Mouse (Mus musculus): Measurements from ENCODE around the gene Radil. TPM values are rescaled to one million over a fixed set of nuclear protein-coding genes. Genes with fewer than 3 reads are reported as not detected.

Radil gene
- polyA plus RNA-seq, 1 experiment from 2014 or later, result 3.2 TPM

DNA sequence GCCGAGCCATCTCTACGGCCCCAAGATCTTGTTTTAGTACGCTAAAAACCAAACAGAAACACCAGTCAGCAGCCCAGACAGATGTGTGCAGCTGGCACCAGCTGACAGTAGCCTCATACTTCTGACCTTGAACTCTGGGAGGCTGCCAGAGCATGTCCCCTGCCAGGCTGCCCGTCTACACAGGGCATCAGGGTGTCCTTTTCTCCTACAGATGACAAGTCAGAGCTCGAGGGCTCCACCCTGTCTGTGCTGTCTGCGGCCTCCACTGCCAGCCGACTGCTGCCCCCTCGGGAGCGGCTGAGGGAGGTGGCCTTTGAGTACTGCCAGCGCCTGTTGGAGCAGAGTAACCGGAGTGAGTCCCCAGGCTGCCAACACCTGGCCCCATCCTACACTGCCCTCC lies 81.1 kb downstream of the Radil start:
- Histone ChIP-seq H3K27ac (no peak overlapping the region), H3K4me1 (peaks cover 8% of the 10 kb centered on the region), H3K9ac (no peak overlapping the region), H3K27me3 (no peaks in the 10 kb centered on the region), H3K4me2 (no peak overlapping the region), H3K9me3 (no peaks in the 10 kb centered on the region), H3K36me3 (replicated peaks) (peaks cover 37% of the 10 kb centered on the region), H3K4me3 (replicated peaks) (no peak overlapping the region)
- 92% methylated on average over 11 of the region's 11 CpGs for WGBS
- ATAC-seq (ENCODE audit: low FRiP score), result no peak

DNA sequence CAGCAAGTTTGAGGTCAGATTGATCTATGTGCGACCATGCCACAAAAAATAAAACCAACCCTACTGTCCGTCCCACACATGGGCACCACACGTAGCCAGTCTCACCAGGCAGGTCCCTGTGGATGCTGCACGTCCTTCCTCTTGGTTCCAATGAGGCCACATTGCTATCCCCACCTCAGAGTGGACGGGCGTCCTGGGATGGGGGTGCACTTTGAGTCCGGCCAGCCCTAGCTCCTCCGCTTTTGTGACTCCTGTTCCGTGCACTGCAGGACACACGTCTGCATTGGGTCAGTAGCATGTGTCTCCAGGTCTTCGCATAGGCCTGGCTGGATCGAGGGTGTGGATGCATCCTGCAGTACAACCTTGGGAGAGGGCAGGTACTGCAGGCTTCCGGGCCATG lies 82.5 kb downstream of the Radil start:
- no peak overlapping the region for H3K4me2 ChIP-seq
- no peaks in the 10 kb centered on the region for H3K27me3 ChIP-seq
- no peak for ATAC-seq (ENCODE audit: low FRiP score)
- 93% methylated on average over 13 of the region's 13 CpGs for WGBS
- H3K9ac ChIP-seq, result no peak overlapping the region
- peaks cover 33% of the 10 kb centered on the region for H3K36me3 ChIP-seq (replicated peaks)
- H3K27ac ChIP-seq, result no peak overlapping the region
- H3K9me3 ChIP-seq, result no peaks in the 10 kb centered on the region
- H3K4me3 ChIP-seq (replicated peaks), result no peak overlapping the region
- peaks cover 10% of the 10 kb centered on the region for H3K4me1 ChIP-seq

DNA sequence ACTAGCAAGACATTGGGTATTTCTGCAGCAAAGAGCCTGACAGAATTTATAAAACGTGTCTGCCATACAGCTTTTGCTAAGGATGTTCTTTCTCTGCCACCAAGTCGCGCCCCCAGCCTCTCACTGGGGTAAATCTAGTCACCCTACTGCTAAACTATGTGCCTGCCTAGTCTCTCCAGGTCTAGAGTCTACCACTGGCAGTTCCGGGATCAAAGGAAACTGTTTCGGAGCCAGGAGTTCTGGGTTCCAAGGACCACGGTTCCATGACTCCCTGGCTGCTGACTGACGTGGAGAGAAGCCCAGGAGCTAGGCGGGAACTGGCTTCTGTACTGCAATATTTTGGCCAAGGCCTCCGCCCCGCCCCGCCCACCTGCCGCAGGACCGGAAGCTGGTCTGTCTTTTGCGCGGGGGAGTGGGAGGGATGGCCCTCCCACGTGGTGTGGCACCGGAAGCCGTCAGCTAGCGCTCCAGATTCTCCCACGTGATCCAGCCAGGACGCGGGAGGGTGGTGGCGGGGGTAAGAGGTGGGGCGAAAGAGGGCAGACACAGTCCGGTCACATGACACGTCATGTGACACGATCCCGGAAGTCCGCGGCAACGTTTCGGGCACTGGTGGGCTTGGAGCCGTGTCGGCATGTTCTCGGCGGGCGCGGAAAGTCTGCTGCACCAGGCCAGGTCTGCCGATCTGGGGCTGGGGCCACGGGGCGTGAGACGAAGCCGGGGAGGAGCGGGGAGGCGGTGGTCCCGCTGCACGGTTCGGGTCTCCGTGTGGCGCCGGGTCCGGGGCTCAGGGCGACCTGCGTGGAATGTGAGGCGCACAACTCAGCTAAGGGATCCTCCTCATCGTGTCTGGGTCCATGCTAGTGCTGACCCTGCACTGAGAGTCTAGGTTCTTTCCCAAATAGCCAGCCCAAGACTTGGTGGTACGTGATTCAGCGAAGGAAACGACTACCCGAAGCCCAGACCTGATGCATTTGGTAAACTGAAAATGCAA lies 87.1 kb downstream of the Radil start, which contains the start of gene Ap5z1:
Gene Ap5z1 (plus strand): TSS at position 484 of the 994 bp plus-strand sequence.
- Histone ChIP-seq H3K9me3 (no peaks in the 10 kb centered on the region), H3K36me3 (replicated peaks) (peaks cover 21% of the 10 kb centered on the region), H3K4me3 (replicated peaks) (peak within 1 kb of the TSS; percentile 88), H3K4me1 (peaks cover 10% of the 10 kb centered on the region), H3K4me2 (peak within 1 kb of the TSS; percentile 91), H3K27me3 (no peaks in the 10 kb centered on the region), H3K27ac (peak within 1 kb of the TSS; percentile 89), H3K9ac (peak within 1 kb of the TSS; percentile 70)
- peak; percentile 93 for ATAC-seq (ENCODE audit: low FRiP score)
- 2% methylated on average over 60 of the region's 60 CpGs for WGBS

DNA sequence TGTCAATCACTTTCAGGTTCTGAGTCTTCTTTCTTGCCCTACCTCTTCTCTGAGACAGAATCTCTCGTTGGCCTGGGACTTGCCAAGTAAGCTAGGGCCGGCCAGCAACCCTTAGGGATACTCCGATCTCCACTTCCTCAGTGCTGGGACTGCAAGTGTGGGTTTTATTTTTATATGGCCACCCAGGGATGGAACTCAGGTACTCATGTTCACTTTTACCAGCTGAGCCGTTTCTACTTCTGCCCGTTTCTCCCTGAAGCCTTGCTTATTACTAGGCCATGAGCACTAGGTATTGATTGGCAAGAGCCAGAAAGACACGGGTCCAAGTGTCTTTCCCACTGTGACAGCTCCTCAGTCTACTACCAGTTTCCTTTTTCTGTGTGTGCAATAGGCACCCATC lies 87.9 kb downstream of the Radil start:
- H3K9me3 ChIP-seq, result no peaks in the 10 kb centered on the region
- H3K27me3 ChIP-seq, result no peaks in the 10 kb centered on the region
- H3K9ac ChIP-seq, result no peak overlapping the region
- H3K4me3 ChIP-seq (replicated peaks), result no peak overlapping the region; the same call in 1 of the 2 replicates
- H3K36me3 ChIP-seq (replicated peaks), result peaks cover 20% of the 10 kb centered on the region
- 86% methylated on average over 6 of the region's 6 CpGs for WGBS
- peak overlapping the region; percentile 89 for H3K27ac ChIP-seq
- no peak for ATAC-seq (ENCODE audit: low FRiP score)
- H3K4me1 ChIP-seq, result peaks cover 10% of the 10 kb centered on the region
- H3K4me2 ChIP-seq, result peak overlapping the region; percentile 91

DNA sequence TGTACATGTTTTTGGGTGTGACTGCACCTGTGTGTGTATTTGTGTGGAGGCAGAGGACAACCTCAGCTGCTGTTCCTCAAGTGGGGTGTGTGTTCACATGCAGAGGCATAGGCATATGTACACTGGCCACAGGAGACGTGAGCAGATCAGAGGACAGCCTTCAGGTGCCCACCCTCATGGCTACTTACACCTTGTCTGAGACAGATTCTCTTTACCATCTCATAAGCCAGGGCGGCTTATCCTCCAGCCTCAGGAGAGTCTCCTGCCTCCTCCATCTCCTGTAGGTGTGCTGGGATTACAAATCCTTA lies 88.3 kb downstream of the Radil start:
- Histone ChIP-seq H3K27ac (no peak overlapping the region), H3K9ac (no peak overlapping the region), H3K9me3 (no peaks in the 10 kb centered on the region), H3K4me3 (replicated peaks) (no peak overlapping the region), H3K36me3 (replicated peaks) (peaks cover 20% of the 10 kb centered on the region), H3K4me1 (peaks cover 10% of the 10 kb centered on the region), H3K4me2 (no peak overlapping the region), H3K27me3 (no peaks in the 10 kb centered on the region)
- no peak for ATAC-seq (ENCODE audit: low FRiP score)
- 91% methylated on average over 2 of the region's 2 CpGs for WGBS

DNA sequence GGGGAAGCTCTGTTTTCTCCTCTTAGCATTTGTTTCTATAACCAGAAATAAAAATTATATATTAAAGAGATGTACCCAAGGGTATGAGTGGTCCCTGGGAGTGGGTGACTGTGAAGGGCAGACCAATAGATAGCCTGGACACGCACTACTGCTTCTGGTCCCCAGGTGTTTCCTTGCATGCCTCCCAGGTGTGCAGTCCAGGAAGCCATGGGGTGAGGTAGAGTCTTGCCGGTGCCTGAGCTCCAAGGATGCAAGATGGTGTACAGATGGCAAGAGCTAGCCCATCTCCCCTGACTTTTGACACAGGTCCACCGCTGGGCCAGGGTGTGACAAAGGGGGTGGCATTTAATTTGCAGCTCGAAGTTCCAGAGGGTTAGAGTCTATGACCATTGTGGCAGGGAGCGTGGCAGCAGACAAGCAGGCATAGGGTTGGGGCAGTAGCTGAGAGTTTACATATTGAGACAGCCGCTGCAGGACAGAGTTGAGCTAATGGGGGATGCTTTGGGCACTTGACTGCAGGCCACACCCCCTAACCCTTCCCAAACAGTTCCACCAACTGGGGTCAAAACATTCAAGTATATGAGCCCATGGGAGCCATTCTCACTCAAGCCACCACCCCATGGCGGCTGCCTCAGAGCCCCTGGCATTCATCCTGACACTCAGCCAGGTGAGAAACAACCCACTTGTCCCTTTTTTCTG lies 88.8 kb downstream of the Radil start:
- ATAC-seq (ENCODE audit: low FRiP score), result no peak
- no peaks in the 10 kb centered on the region for H3K9me3 ChIP-seq
- no peak overlapping the region for H3K9ac ChIP-seq
- H3K4me3 ChIP-seq (replicated peaks), result no peak overlapping the region
- H3K27me3 ChIP-seq, result no peaks in the 10 kb centered on the region
- WGBS, result 95% methylated on average over 7 of the region's 7 CpGs
- H3K4me1 ChIP-seq, result peaks cover 10% of the 10 kb centered on the region
- H3K36me3 ChIP-seq (replicated peaks), result peaks cover 21% of the 10 kb centered on the region
- no peak overlapping the region for H3K27ac ChIP-seq
- H3K4me2 ChIP-seq, result no peak overlapping the region

DNA sequence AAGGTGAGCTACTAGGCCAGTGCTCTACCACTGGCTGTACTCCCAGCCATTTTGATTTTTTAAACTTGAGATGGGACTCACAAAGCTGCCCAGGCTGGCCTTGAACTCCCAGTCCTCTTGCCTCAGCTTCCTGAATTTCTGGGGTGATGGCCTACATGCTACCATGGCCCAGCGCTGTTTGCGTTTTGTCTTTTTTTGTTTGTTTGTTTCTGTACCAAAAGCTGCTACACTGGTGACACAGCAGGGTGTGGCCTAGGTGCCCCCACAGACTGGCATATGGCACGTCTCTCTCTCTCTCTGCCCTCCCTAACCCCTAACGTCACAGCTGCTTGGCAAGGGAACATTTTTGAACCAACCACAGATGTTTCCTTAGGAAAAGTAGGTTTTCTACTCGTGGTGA lies 91.1 kb downstream of the Radil start:
- Histone ChIP-seq H3K27ac (0 out of 2 replicates have a peak overlapping the region, but pooled peaks have one; percentile 20), H3K36me3 (replicated peaks) (peaks cover 44% of the 10 kb centered on the region), H3K4me1 (peaks cover 6% of the 10 kb centered on the region), H3K4me3 (replicated peaks) (no peak overlapping the region), H3K27me3 (no peaks in the 10 kb centered on the region), H3K9me3 (no peaks in the 10 kb centered on the region), H3K9ac (peak overlapping the region; percentile 25; the same call in 1 of the 2 replicates), H3K4me2 (no peak overlapping the region)
- ATAC-seq (ENCODE audit: low FRiP score), result no peak
- 80% methylated on average over 5 of the region's 5 CpGs for WGBS

DNA sequence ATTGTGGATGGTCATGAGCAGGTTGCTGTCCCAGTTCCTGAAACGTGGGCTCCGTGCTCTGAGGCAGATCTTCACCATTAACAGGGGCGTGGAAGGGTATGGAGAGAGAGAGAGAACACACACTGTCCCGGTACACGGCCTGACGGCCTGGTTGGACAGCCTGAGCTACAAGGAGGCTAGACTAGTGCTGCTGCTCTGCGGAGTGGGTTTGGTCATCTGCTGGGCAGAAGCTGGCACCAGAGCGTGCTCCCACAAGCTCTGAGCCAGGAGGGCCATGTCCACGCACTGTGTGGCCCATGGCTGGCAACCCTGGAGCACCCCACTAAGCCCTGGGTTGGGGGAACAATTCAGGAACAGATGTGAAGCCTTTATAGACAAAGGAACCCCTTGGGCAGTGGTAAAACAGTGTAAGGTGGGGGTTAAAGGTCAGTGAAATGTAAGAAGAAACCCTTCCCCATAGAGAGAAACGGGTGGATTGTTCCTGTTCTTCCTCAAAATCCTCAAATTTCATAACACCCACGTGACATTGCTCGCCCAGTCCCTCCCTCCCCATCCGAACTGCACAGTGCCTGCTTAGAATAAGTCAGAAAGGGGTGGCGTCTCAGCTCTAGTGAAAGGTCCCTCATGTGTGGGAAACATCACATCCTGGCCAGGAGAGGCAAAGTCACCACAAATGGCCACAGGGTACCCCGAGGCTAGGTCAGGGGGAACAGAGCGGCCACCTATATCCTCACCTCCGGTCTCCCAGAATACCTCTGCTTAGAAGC lies 91.9 kb downstream of the Radil start:
- ATAC-seq (ENCODE audit: low FRiP score), result no peak
- H3K4me2 ChIP-seq, result no peak overlapping the region
- H3K27ac ChIP-seq, result no peak overlapping the region
- no peaks in the 10 kb centered on the region for H3K4me1 ChIP-seq
- WGBS, result 89% methylated on average over 17 of the region's 17 CpGs
- no peaks in the 10 kb centered on the region for H3K9me3 ChIP-seq
- no peaks in the 10 kb centered on the region for H3K27me3 ChIP-seq
- peaks cover 52% of the 10 kb centered on the region for H3K36me3 ChIP-seq (replicated peaks)
- H3K4me3 ChIP-seq (replicated peaks), result no peak overlapping the region
- H3K9ac ChIP-seq, result no peak overlapping the region

DNA sequence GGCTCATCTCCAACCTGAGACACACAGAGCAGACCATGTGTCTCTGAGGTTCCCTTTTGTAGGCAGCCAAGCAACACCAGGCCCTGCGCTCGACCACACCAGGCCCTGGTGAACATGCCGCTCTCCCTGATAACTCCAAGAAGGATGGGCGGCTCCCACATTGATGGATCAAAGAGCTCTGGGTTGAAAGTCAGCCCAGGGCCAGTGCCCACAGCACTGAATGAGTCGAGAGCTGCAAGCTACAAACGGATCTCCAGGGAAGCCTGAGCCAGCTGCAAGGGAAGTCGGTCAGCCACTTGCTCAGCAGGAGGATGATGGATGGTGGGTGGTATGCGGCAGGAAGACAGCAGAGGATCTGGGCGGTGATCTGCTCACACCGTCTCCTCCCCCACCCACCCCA lies 93.6 kb downstream of the Radil start:
- H3K4me2 ChIP-seq, result no peak overlapping the region
- H3K4me3 ChIP-seq (replicated peaks), result no peak overlapping the region
- H3K36me3 ChIP-seq (replicated peaks), result peaks cover 68% of the 10 kb centered on the region
- H3K9me3 ChIP-seq, result no peaks in the 10 kb centered on the region
- 0 out of 2 replicates have a peak overlapping the region, but pooled peaks have one; percentile 0 for H3K27ac ChIP-seq
- no peak overlapping the region for H3K9ac ChIP-seq
- H3K27me3 ChIP-seq, result no peaks in the 10 kb centered on the region
- no peaks in the 10 kb centered on the region for H3K4me1 ChIP-seq
- 90% methylated on average over 10 of the region's 10 CpGs for WGBS
- ATAC-seq (ENCODE audit: low FRiP score), result no peak

DNA sequence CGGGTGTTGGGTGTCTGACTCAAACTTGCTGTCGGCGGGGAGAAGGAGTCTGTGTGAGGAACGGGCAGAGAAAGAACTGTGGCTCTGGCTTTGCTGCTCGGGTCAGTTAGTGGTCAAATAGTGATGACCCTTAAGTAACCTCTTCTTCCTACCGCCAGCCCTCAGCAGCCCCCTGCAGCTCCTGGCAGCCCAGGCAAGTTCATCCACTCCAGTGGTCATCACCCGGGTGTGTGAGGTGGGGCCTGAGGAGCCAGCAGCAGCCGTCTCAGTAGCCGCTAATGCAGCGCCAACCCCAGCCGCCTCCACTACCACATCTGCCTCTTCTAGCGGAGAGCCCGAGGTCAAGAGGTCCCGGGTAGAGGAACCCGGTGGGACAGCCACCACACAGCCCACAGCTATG lies 94.6 kb downstream of the Radil start:
- no peak overlapping the region for H3K9ac ChIP-seq
- 84% methylated on average over 15 of the region's 15 CpGs for WGBS
- no peak overlapping the region for H3K4me2 ChIP-seq
- no peaks in the 10 kb centered on the region for H3K4me1 ChIP-seq
- H3K9me3 ChIP-seq, result no peaks in the 10 kb centered on the region
- no peak overlapping the region for H3K4me3 ChIP-seq (replicated peaks)
- no peaks in the 10 kb centered on the region for H3K27me3 ChIP-seq
- no peak overlapping the region for H3K27ac ChIP-seq
- H3K36me3 ChIP-seq (replicated peaks), result peaks cover 72% of the 10 kb centered on the region
- ATAC-seq (ENCODE audit: low FRiP score), result no peak

DNA sequence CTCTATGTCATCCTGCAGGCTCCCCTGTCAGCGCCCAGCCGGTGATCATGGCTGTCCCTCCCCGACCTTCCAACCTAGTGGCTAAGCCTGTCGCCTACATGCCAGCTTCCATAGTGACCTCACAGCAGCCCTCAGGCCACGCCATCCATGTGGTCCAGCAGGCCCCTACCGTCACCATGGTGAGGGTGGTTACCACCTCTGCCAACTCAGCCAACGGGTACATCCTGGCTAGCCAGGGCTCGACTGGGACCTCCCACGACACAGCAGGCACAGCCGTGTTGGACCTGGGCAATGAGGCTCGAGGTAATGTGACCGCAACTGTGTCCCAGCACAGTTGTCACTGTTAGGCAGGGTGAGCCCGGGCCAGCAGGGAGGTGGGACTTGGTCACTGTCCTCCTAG lies 97.2 kb downstream of the Radil start:
- H3K4me3 ChIP-seq (replicated peaks), result no peak overlapping the region
- WGBS, result 95% methylated on average over 13 of the region's 13 CpGs
- peaks cover 79% of the 10 kb centered on the region for H3K36me3 ChIP-seq (replicated peaks)
- no peaks in the 10 kb centered on the region for H3K27me3 ChIP-seq
- H3K9ac ChIP-seq, result no peak overlapping the region
- H3K27ac ChIP-seq, result no peak overlapping the region
- H3K4me2 ChIP-seq, result no peak overlapping the region
- no peaks in the 10 kb centered on the region for H3K9me3 ChIP-seq
- ATAC-seq (ENCODE audit: low FRiP score), result no peak
- no peaks in the 10 kb centered on the region for H3K4me1 ChIP-seq

DNA sequence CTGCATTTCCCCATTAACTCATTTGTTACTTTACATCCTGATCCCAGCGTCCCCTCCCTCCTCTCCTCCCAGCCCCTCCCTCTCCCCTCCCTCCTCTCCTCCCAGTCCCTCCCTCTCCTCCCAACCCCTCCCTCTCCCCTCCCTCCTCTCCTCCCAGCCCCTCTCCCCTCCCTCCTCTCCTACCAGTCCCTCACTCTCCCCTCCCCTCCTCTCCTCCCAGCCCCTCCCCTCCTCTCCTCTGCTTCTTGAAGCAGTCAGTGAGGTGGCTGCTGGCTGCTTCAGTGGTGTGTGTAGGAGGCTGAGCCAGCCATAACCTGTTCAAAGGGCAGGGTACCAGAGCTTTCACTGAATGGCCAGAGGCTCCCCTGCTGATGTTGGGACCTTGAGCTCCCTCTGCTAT lies 99.1 kb downstream of the Radil start:
- no peaks in the 10 kb centered on the region for H3K27me3 ChIP-seq
- ATAC-seq (ENCODE audit: low FRiP score), result peak; percentile 51; the same call in 1 of the 2 replicates
- no peaks in the 10 kb centered on the region for H3K9me3 ChIP-seq
- H3K27ac ChIP-seq, result 0 out of 2 replicates have a peak overlapping the region, but pooled peaks have one; percentile 11
- WGBS, result 33% methylated on average over 1 of the region's 1 CpGs
- no peak overlapping the region for H3K9ac ChIP-seq
- no peak overlapping the region for H3K4me3 ChIP-seq (replicated peaks)
- H3K4me1 ChIP-seq, result peaks cover 12% of the 10 kb centered on the region
- peaks cover 61% of the 10 kb centered on the region for H3K36me3 ChIP-seq (replicated peaks)
- no peak overlapping the region for H3K4me2 ChIP-seq

Data from forebrain, embryonic 12.5 days (tissue).